In genomic region chr7:25816241-25816919, GRCm38 (mm10) we compare ENCODE assay signal across 9 mouse cellular contexts. TPM values are rescaled to one million over a fixed set of nuclear protein-coding genes. Genes with fewer than 3 reads are reported as not detected.
DNase-seq lines count a peak whose midpoint lies in the region; ATAC-seq and TF ChIP-seq lines count a peak whose summit lies in the region.
"Had no signal": no experiment of that assay in that cellular context is flagged by ENCODE, and none has a peak within 500 bp of the region (broad histone marks: within the 10 kb centered on the region; RNA-seq: fewer than 3 reads in every experiment).

Cyp2s1 (minus strand) TSS chr7:25816913.

- peak within 1 kb of the TSS; percentile 58 for H3K9ac ChIP-seq in heart, embryonic 11.5 days (ENCODE audit: low read depth, low read length)
- H3K9ac ChIP-seq in hindbrain, embryonic 11.5 days (ENCODE audit: low read depth, low read length) = peak within 1 kb of the TSS; percentile 57
- peak within 1 kb of the TSS; percentile 57 for H3K9ac ChIP-seq in limb, embryonic 12.5 days (replicated peaks)
- peak within 1 kb of the TSS; percentile 53; the same call in 1 of the 2 replicates for H3K9ac ChIP-seq in midbrain, embryonic 12.5 days (replicated peaks)

- H3K9me3 ChIP-seq in heart, embryonic 11.5 days (replicated peaks; ENCODE audit: control insufficient read depth, low read length) = no peaks in the 10 kb centered on the region
- no peaks in the 10 kb centered on the region for H3K9me3 ChIP-seq in hindbrain, embryonic 11.5 days (ENCODE audit: control insufficient read depth, low read length)
- H3K9me3 ChIP-seq in limb, embryonic 12.5 days = no peaks in the 10 kb centered on the region
- no peaks in the 10 kb centered on the region for H3K9me3 ChIP-seq in midbrain, embryonic 12.5 days

- no peak for DNase-seq in heart, adult 8-10 months (ENCODE audit: low spot score)
- peak; percentile 51 for DNase-seq in hindbrain, embryonic 11.5 days (ENCODE audit: low spot score)
- peak; percentile 71 for DNase-seq in testis, postnatal 10 days (ENCODE audit: low spot score)
- DNase-seq in cerebellum, adult 9-10 months = no peak

- WGBS in heart, embryonic 11.5 days (ENCODE audit: insufficient replicate concordance) = 1% methylated on average over 39 of the region's 40 CpGs
- 1% methylated on average over 40 of the region's 40 CpGs for WGBS in hindbrain, embryonic 11.5 days
- WGBS in limb, embryonic 12.5 days = under 1% methylated on average over 40 of the region's 40 CpGs
- WGBS in midbrain, embryonic 12.5 days = 1% methylated on average over 37 of the region's 40 CpGs

- TF ChIP-seq POLR2A in cortical plate, adult 2 months (IDR thresholded peaks at IDR 0.05; ENCODE audit: extremely low read depth, insufficient read depth, low read length) = no peak

- peak; percentile 35; the same call in 1 of the 2 replicates for ATAC-seq in heart, embryonic 11.5 days (replicated peaks; ENCODE audit: insufficient number of reproducible peaks, low FRiP score, low TSS enrichment)
- peak; percentile 35 for ATAC-seq in hindbrain, embryonic 11.5 days (ENCODE audit: low FRiP score)
- peak; percentile 64 for ATAC-seq in limb, embryonic 12.5 days (ENCODE audit: insufficient number of reproducible peaks, insufficient read depth, low FRiP score, low TSS enrichment, low read depth)
- ATAC-seq in midbrain, embryonic 12.5 days (ENCODE audit: low FRiP score, low read depth) = peak; percentile 30; the same call in 1 of the 2 replicates
- ATAC-seq: Patski had no signal

- no peak within 1 kb of the TSS for H3K27ac ChIP-seq in heart, embryonic 11.5 days (ENCODE audit: low read depth, low read length)
- no peak within 1 kb of the TSS for H3K27ac ChIP-seq in cortical plate, adult 2 months (ENCODE audit: insufficient read depth, low read length)
- no peak within 1 kb of the TSS for H3K27ac ChIP-seq in hindbrain, embryonic 11.5 days (ENCODE audit: low read depth, low read length)
- H3K27ac ChIP-seq in limb, embryonic 12.5 days = no peak within 1 kb of the TSS
- H3K27ac ChIP-seq in midbrain, embryonic 12.5 days (replicated peaks) = no peak within 1 kb of the TSS

- no peaks in the 10 kb centered on the region for H3K36me3 ChIP-seq in heart, embryonic 11.5 days (ENCODE audit: control insufficient read depth, insufficient read depth, low read length)
- no peaks in the 10 kb centered on the region for H3K36me3 ChIP-seq in hindbrain, embryonic 11.5 days (ENCODE audit: control insufficient read depth, insufficient read depth, low read length)
- no peaks in the 10 kb centered on the region for H3K36me3 ChIP-seq in limb, embryonic 12.5 days
- H3K36me3 ChIP-seq in midbrain, embryonic 12.5 days = no peaks in the 10 kb centered on the region

- H3K4me2 ChIP-seq in heart, embryonic 11.5 days = peak within 1 kb of the TSS; percentile 88
- H3K4me2 ChIP-seq in hindbrain, embryonic 11.5 days (replicated peaks; ENCODE audit: low read depth, low read length) = peak within 1 kb of the TSS; percentile 80
- peak within 1 kb of the TSS; percentile 90 for H3K4me2 ChIP-seq in limb, embryonic 12.5 days
- peak within 1 kb of the TSS; percentile 82 for H3K4me2 ChIP-seq in midbrain, embryonic 12.5 days (replicated peaks)

- no peak for TF ChIP-seq CTCF in cortical plate, adult 2 months (IDR thresholded peaks at IDR 0.05; ENCODE audit: extremely low read depth, insufficient read depth, low read length)

- H3K4me1 ChIP-seq in heart, embryonic 11.5 days (ENCODE audit: control insufficient read depth, insufficient read depth, low read length) = peaks cover 3% of the 10 kb centered on the region; the same call in 1 of the 2 replicates
- no peaks in the 10 kb centered on the region for H3K4me1 ChIP-seq in cortical plate, adult 2 months (ENCODE audit: control insufficient read depth, insufficient read depth, low read length)
- no peaks in the 10 kb centered on the region; the same call in 1 of the 2 replicates for H3K4me1 ChIP-seq in hindbrain, embryonic 11.5 days (replicated peaks; ENCODE audit: control insufficient read depth, insufficient read depth, low read length)
- peaks cover 5% of the 10 kb centered on the region; the same call in 1 of the 2 replicates for H3K4me1 ChIP-seq in limb, embryonic 12.5 days (replicated peaks)
- H3K4me1 ChIP-seq in midbrain, embryonic 12.5 days = peaks cover 11% of the 10 kb centered on the region

- H3K27me3 ChIP-seq in heart, embryonic 11.5 days (ENCODE audit: control insufficient read depth, insufficient read depth, low read length) = peaks cover 26% of the 10 kb centered on the region
- H3K27me3 ChIP-seq in hindbrain, embryonic 11.5 days (ENCODE audit: control insufficient read depth, insufficient read depth, low read length) = peaks cover 13% of the 10 kb centered on the region; the same call in 1 of the 2 replicates
- peaks cover 32% of the 10 kb centered on the region for H3K27me3 ChIP-seq in limb, embryonic 12.5 days
- H3K27me3 ChIP-seq in midbrain, embryonic 12.5 days = peaks cover 26% of the 10 kb centered on the region
- H3K27me3 ChIP-seq: Patski had no signal

- H3K4me3 ChIP-seq in heart, embryonic 11.5 days (ENCODE audit: low read depth, low read length) = peak within 1 kb of the TSS; percentile 48
- H3K4me3 ChIP-seq in cortical plate, adult 2 months (ENCODE audit: insufficient read depth, low read length) = peak within 1 kb of the TSS; percentile 60
- H3K4me3 ChIP-seq in hindbrain, embryonic 11.5 days (ENCODE audit: low read depth, low read length) = peak within 1 kb of the TSS; percentile 38
- peak within 1 kb of the TSS; percentile 50 for H3K4me3 ChIP-seq in limb, embryonic 12.5 days (replicated peaks)
- H3K4me3 ChIP-seq in midbrain, embryonic 12.5 days = peak within 1 kb of the TSS; percentile 47

RNA-seq across cellular contexts. Expression of gene Cyp2s1, which starts in this region (rescaled TPM):
- polyA plus RNA-seq in heart, embryonic 11.5 days (2014; fragmentation: Nextera tagmentation; extraction: Ambion mirVana) = 4.0 and 5.5 TPM in 2 replicates
- 10 to 100 TPM in 1 of 4 experiments, 1 to 10 TPM in 3; 4.1 to 11.5 (median 5.2) TPM for total RNA-seq in heart, adult 8-10 months (2022)
- 4.1 and 4.9 TPM in 2 replicates for polyA plus RNA-seq in cortical plate, adult 2 months (2012; rRNA removed)
- 0.69 and 0.95 TPM in 2 replicates for polyA plus RNA-seq in hindbrain, embryonic 11.5 days (2014; fragmentation: Nextera tagmentation; extraction: Ambion mirVana)
- 1.2 and 2.1 TPM in 2 replicates for polyA plus RNA-seq in limb, embryonic 12.5 days (2016; fragmentation: Nextera tagmentation; extraction: Ambion mirVana)
- polyA plus RNA-seq in midbrain, embryonic 12.5 days (2016; fragmentation: Nextera tagmentation; extraction: Ambion mirVana) = 0.55 and 0.64 TPM in 2 replicates

Comparison
In these comparisons a context has a peak if more than half of its experiments do, and no peak if none do; other contexts are left out.
1. Peak in DNase-seq, ATAC-seq, H3K4me3 ChIP-seq, H3K9ac ChIP-seq and H3K4me2 ChIP-seq in hindbrain, embryonic 11.5 days; RNA of the gene not detected or under 1 TPM.
2. Peak in ATAC-seq, H3K4me3 ChIP-seq, H3K9ac ChIP-seq and H3K4me2 ChIP-seq in midbrain, embryonic 12.5 days; RNA of the gene not detected or under 1 TPM.